Mouse (Mus musculus) kidney, embryonic 15.5 days (tissue): Measurements from ENCODE around the gene Hmx2. TPM values are rescaled to one million over a fixed set of nuclear protein-coding genes. Genes with fewer than 3 reads are reported as not detected.

Experiments
- polyA plus RNA-seq: library from polyadenylated mRNA; unstranded; fragments of >200 nt; fragmentation: Nextera tagmentation; extraction: Ambion mirVana; gene quantifications from 2 replicates; pipeline ENCODE4 v1.2.1, GENCODE M21; 2015

Hmx2 gene
- polyA plus RNA-seq, 1 experiment from 2014 or later: 0.22 TPM

Other genes starting within 250 kb of the Hmx2 start
- gene Cuzd1, start 226.5 kb upstream of the Hmx2 start, polyA plus RNA-seq: not detected in 2 replicates
- gene Fam24b, start 219.3 kb upstream of the Hmx2 start, polyA plus RNA-seq: not detected in 2 replicates
- 0.24 TPM in 1 of 2 replicates, not detected in the other for gene Fam24a, start 214.9 kb upstream of the Hmx2 start, polyA plus RNA-seq
- gene 2310057M21Rik, start 186.0 kb upstream of the Hmx2 start, polyA plus RNA-seq: 22.1 and 22.7 TPM in 2 replicates
- 62.6 and 63.0 TPM in 2 replicates for gene Pstk, start 177.6 kb upstream of the Hmx2 start, polyA plus RNA-seq
- 14.9 and 16.4 TPM in 2 replicates for gene Ikzf5, start 138.3 kb upstream of the Hmx2 start, polyA plus RNA-seq
- 99.4 and 101 TPM in 2 replicates for gene Acadsb, start 138.2 kb upstream of the Hmx2 start, polyA plus RNA-seq
- gene Hmx3, start 5.9 kb upstream of the Hmx2 start, polyA plus RNA-seq: not detected in 2 replicates
- 222 and 231 TPM in 2 replicates for gene Bub3, start 11.4 kb downstream of the Hmx2 start, polyA plus RNA-seq